Mouse (Mus musculus) C2C12 (cell line): ENCODE measurements around the gene H2bfm.

Source experiments
- CEBPB ChIP-seq: IDR thresholded peaks from one replicate; pipeline ENCODE4 v1.6.1; 2011; ENCODE audit warnings: low read depth, mild to moderate bottlenecking, control low read depth, moderate library complexity
- CTCF ChIP-seq: IDR thresholded peaks from one replicate; pipeline ENCODE4 v1.5.1; 2011; ENCODE audit not compliant: control insufficient read depth, insufficient read depth, insufficient read length
- FOSL1 ChIP-seq: IDR thresholded peaks from one replicate; pipeline ENCODE4 v1.8.0; 2011; ENCODE audit warnings: mild to moderate bottlenecking, low read length; ENCODE audit not compliant: poor library complexity, insufficient read depth, severe bottlenecking
- MAX ChIP-seq: IDR thresholded peaks from one replicate; pipeline ENCODE4 v1.6.1; 2011; ENCODE audit warnings: mild to moderate bottlenecking, control low read depth
- MYOD1 ChIP-seq: IDR thresholded peaks from one replicate; pipeline ENCODE4 v1.6.1; 2011; ENCODE audit warnings: low read depth; ENCODE audit not compliant: control insufficient read depth, insufficient read length
- MYOG ChIP-seq: IDR thresholded peaks from one replicate; pipeline ENCODE4 v1.6.1; 2011; ENCODE audit not compliant: control insufficient read depth, insufficient read length; ENCODE audit errors: extremely low read depth
- USF1 ChIP-seq: IDR thresholded peaks from one replicate; pipeline ENCODE4 v1.6.1; 2011; ENCODE audit warnings: low read depth, mild to moderate bottlenecking, control low read depth, moderate library complexity

DNA sequence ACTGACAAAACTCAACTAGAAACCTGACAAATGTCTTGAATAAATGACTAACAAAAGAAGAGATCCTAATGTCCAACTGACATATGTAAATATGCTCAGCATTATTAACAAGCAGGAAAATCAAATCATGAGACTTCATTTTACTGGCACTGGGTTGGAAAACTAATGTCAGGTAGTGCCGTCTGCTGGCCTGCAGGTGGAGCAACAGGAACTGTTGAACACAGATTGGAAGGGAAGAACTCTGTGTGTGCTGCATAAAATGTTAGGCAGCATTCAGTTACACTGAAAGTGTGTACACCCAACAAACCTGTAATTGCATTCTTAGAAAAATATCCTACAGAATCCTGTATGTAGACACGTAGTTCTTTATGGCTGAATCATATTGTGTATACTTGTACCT is 32.6 kb downstream of the H2bfm start:
- TF ChIP-seq CTCF: no peak
- no peak for TF ChIP-seq MYOD1
- TF ChIP-seq MAX: no peak
- no peak for TF ChIP-seq MYOG
- no peak for TF ChIP-seq USF1
- no peak for TF ChIP-seq FOSL1
- no peak for TF ChIP-seq CEBPB
